Mouse (Mus musculus) layer of hippocampus, postnatal 14 days (tissue): ENCODE results near the gene Pik3ap1. TPM values are rescaled to one million over a fixed set of nuclear protein-coding genes. Genes with fewer than 3 reads are reported as not detected.
A peak's percentile ranks its signal among the peaks of the same experiment; 100 is the strongest.
"Not testable (repeated sequence)": the region's sequence is repeated elsewhere in the genome, so short reads cannot be mapped to it uniquely, and the experiment has no call there.

Experiments
- DNase-seq, 2 experiments: peaks; one replicate each; pipeline ENCODE4 v3.0.0; 2021 to 2022; ENCODE audit warnings: low spot score in 2 of 2, mixed read lengths in 1 of 2
- total RNA-seq, 2 experiments: library from RNA; stranded (reverse); gene quantifications; 2 replicates each; pipeline ENCODE4 v1.2.3; 2021

The Pik3ap1 gene
- total RNA-seq, 2 experiments from 2014 or later: 1.7 to 2.2 TPM

- DNase-seq: no peak
These were observed 51.9 kb downstream of the Pik3ap1 start for GRCm38 (mm10) chr19:41332986-41333385.

GRCm38 (mm10) chr19:41332228-41332627 is 52.7 kb downstream of the Pik3ap1 start:
- DNase-seq: peak in 1 of 2 experiments; percentile 7

- DNase-seq: no peak
These were observed 54.5 kb downstream of the Pik3ap1 start for GRCm38 (mm10) chr19:41330401-41330800.

GRCm38 (mm10) chr19:41329961-41330360 is 54.9 kb downstream of the Pik3ap1 start:
- no peak for DNase-seq

GRCm38 (mm10) chr19:41328743-41329142 is 56.2 kb downstream of the Pik3ap1 start:
- DNase-seq: no peak

- no peak for DNase-seq
These were observed 61.1 kb downstream of the Pik3ap1 start for GRCm38 (mm10) chr19:41323813-41324212.

- no peak for DNase-seq
These were observed 61.8 kb downstream of the Pik3ap1 start for GRCm38 (mm10) chr19:41323125-41323524.

GRCm38 (mm10) chr19:41321149-41321548 is 63.8 kb downstream of the Pik3ap1 start:
- DNase-seq: no peak

- DNase-seq: peak; percentile 39 to 46
These were observed 67.4 kb downstream of the Pik3ap1 start for GRCm38 (mm10) chr19:41317315-41318095.

- no peak for DNase-seq
These were observed 70.2 kb downstream of the Pik3ap1 start for GRCm38 (mm10) chr19:41314696-41315095.

- DNase-seq: no peak
These were observed 71.2 kb downstream of the Pik3ap1 start for GRCm38 (mm10) chr19:41313663-41314062.

GRCm38 (mm10) chr19:41312587-41312986 is 72.3 kb downstream of the Pik3ap1 start:
- DNase-seq: not testable (repeated sequence)

- no peak for DNase-seq
These were observed 72.9 kb downstream of the Pik3ap1 start for GRCm38 (mm10) chr19:41312027-41312426.

- DNase-seq: peak; percentile 17 to 18
These were observed 73.8 kb downstream of the Pik3ap1 start for GRCm38 (mm10) chr19:41310971-41311703.

- DNase-seq: no peak
These were observed 81.0 kb downstream of the Pik3ap1 start for GRCm38 (mm10) chr19:41303933-41304332.

GRCm38 (mm10) chr19:41303433-41303832 is 81.5 kb downstream of the Pik3ap1 start:
- no peak for DNase-seq

- DNase-seq: no peak
These were observed 83.0 kb downstream of the Pik3ap1 start for GRCm38 (mm10) chr19:41301856-41302255.

- no peak for DNase-seq
These were observed 85.5 kb downstream of the Pik3ap1 start for GRCm38 (mm10) chr19:41299446-41299845.

GRCm38 (mm10) chr19:41290952-41291619 is 93.8 kb downstream of the Pik3ap1 start:
- DNase-seq: no peak

GRCm38 (mm10) chr19:41288568-41288967 is 96.3 kb downstream of the Pik3ap1 start:
- DNase-seq: no peak

GRCm38 (mm10) chr19:41287224-41287623 is 97.7 kb downstream of the Pik3ap1 start:
- no peak for DNase-seq

- no peak for DNase-seq
These were observed 100.4 kb downstream of the Pik3ap1 start for GRCm38 (mm10) chr19:41284515-41284914.
